Mouse (Mus musculus): Measurements from ENCODE around the gene Zfp609. TPM values are rescaled to one million over a fixed set of nuclear protein-coding genes. Genes with fewer than 3 reads are reported as not detected.
A peak's percentile ranks its signal among the peaks of the same experiment; 100 is the strongest.
"Not testable (repeated sequence)": the region's sequence is repeated elsewhere in the genome, so short reads cannot be mapped to it uniquely, and the experiment has no call there.

The Zfp609 gene
- total RNA-seq, 2 experiments from 2014 or later: 59.4 to 65.0 TPM

DNA sequence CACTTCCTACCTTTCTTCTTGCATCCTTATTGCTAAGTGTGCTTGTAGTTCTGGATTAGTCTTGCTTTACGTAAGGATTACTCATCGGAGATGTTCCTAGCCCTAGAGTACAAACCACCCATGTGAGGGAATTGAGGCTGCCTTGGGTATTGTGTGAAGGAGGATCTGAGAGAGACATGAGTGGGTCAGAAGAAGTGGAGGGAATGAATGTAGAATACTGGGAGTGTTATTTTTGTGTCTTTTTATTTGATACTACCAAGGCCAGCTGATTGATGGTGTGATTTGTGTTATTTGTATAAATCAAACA is 145.8 kb downstream of the Zfp609 start:
- no peak for DNase-seq
- intact Hi-C loops (cut with DNase I): no loop called here

DNA sequence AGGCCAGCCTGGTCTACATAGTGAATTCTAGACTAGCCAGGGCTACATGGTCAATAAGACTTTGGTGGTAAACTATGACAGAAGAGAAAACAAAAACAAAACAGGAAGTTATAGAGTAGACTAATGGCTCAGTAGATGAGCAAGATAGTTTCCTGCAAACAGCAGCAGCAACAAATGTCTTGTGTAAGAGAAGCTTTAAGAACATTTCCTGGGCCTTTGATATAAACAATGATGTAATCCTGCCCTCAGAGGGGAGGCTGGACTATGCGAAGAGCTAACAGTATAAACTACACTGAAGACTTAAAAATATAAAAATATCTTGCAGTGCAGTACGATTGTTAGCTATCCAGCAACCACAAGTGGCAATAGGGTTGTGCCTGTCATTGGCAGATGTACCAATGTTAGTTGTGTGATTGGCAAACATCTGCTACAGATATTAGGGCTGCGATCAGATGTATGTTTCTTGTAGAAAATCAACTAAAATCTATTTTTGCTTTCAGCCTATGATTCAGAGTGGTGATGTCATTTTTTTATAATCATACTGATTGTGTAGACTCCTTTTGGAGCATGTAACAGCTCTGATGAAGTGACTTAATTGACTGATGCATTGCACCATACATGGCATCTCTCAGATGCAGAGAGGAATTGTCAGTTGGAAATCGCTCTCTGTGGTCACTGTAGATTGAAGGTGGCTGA is 146.3 kb downstream of the Zfp609 start:
- DNase-seq: no peak
- intact Hi-C loops (cut with DNase I): no loop called here

DNA sequence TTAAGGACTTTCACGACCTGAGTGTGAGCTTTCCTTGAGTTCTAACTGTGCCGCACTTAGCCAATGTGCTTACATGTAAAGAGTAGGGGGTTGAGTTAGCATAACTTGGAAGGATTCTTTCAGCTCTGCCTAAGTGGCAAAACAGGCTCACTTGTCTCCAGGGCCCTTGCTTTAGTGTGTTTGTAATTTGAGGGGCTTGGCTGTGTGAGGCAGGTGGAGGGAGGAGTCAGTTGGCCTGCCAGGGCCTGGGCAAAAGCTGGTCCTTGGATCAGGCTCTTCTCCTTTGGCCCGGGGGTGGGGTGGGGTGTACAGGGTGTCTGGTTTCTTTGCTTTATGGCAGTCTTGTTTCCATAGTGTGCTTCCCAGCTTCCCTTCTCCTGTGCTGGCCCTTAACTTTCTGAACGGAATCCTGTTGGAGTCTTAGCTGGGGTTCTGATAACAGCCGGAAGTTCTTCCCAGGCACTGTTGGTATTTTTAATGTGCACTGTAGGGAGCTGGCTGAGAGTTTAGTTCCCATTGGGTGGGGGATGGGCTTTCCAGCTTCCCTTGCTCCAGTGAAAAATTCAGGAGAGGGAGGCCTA is 148.1 kb downstream of the Zfp609 start:
- DNase-seq: no peak
- intact Hi-C loops (cut with DNase I): no loop called here

DNA sequence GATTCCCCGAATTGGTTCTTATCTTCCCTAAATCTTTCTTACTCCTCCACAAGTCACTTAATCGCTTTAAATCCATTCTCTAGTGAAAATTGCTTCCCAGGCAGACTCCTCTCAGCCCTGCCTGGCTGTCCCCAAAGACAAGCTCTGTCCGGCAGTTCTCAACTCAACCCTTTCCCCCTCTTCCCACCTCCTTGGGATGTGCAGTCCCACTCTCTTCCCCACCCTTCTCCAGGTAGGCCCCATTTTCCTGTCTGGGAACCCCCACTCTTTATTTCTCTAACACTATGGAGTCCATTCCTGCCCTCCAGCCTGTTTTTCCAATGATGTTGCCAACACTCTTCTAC is 150.3 kb downstream of the Zfp609 start:
- intact Hi-C loops (cut with DNase I): no loop called here
- no peak for DNase-seq

DNA sequence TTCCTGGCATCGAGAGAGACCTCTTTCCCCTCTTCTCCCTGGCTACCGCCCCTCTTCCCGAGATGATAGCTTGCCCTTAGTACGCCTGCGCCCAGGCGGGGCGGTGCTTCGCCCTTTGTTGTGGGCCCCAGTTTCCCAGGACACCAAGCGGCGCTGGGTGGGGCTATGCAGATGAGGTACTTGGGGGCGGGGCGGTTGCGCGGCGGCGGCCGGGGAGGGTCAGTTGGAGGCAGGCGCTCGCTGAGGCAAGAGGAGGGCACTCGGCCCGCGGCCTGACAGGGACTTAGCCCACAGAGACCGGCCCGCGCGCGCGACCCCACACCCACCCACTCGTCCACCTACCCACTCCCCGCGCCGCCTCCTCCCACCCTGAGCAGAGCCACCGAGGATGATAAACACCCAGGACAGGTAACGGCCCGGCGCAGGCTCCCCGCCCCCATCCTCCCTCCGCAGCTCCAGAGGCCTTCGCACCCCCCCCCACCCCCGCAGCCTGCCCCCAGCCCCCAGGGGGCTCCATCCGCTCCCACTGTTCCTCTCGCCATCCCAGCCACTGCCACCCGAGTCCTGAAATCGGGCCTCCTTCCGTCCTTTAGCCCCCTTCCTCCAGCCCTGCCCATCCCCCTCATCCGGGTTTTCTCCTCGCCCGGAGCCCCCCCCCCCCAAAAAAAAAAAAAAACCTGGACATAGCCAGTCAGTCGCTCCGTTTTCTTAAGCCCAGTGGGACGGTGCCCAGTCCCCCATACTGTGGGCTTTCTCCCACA is 150.8 kb downstream of the Zfp609 start:
- peak; percentile 99 for DNase-seq
- intact Hi-C loops (cut with DNase I): no loop called here

DNA sequence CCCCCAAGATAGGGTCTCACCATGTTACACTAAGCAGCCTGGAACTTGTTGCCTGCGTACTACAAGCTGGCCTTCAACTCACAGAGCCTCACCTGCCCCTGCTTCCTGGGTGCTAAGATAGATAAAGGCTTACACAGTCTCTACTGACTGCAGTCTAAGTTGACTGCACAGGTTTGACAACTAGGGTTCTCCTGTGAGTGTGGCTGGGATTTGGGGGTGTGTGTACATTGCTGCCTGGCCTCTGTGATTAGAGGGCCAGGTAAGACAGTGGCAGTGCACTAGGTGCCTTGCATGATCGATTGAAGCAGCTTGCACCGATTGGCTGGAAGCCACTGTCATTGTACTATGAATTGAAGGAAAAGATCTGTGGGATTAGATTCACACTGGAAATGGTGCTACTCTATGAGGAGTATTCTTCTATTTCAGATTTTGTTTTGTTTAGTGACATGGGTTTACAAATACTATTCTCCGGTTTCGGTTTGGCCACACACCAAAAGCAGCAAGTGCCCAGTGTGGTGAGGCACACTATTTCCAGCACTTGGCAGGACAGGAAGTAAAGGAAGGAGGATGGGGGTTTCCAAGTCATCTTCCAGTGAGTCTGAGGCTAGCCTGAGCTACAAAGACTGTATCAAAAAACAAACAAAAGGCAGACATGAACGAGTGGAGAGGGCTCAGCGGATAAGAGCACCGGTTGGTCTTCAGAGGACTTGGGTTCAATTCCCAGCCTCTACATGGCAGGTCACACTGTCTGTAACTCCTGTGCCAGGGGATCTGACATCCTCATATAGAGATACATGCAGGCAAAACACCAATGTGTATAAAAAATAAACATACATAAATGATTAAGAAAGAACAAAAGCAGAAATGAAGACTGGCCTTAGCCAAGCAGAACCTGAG is 151.7 kb downstream of the Zfp609 start:
- intact Hi-C loops (cut with DNase I): no loop called here
- DNase-seq: no peak

DNA sequence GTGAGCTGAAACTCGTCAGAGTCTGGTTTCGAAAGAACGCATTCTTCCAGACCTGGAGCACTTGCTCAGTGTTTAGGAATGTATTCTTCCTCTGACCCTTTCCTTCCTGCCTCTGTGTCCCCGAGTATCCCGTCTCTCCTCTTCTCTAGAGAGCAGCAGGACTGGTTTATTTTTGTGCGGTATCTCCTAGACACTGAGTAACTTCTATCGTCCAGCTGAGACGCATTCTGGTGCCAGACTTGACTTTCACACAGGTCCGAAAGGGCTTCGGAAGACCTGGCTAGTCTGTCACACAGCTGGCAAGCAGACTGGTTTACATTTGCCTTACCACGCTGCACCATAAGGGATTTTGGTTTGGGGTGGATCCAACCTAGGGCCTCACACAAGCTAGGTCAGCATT is 154.4 kb downstream of the Zfp609 start:
- no peak for DNase-seq
- intact Hi-C loops (cut with DNase I): no loop called here

DNA sequence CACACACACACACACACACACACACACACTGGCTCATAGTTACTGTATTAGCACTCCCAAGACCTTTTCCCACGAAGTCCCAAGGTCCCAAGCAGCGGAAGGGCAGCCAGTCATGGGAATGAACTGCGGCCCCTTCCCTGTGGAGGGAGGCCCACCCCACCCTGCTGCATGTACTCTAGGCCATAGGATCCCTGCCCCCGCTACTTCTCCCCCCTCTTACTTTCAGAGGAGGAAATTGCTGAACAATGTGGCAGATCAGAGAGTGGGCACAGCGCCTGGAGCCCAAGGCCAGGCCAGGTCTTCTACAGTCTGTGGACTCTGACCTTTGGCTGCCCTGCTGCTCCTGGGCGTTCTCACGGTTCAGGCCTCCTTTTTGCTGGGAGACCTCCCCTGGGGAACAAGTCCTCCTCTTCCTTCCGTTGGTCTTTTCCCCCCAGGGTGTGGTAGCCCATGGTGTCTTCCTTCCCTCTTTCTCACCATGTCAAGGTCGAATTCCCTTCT is 155.9 kb downstream of the Zfp609 start:
- intact Hi-C loops (cut with DNase I): no loop called here
- no peak for DNase-seq

DNA sequence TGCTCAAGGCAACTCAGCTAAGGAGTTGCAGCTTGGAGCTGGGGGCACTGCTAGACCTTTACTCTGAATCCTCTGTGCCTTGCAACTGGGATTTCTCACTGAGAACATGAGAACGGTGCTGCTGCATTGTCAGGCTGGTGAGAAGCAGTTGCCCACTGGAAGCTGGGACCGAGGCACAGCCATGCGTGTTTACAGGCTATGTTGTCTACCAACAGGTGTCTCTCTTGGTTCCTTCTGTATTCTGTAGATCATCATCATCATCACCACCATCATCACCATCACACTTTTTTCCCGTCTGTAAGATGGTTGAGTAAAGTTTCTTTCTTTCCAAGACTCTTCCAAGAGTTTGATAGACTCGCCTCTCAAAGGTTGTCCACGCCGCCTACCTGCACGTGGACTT is 159.7 kb downstream of the Zfp609 start, which contains the start of gene Oaz2:
TSS of gene Oaz2 (plus strand) at position 301 of the 400 bp plus-strand sequence.
- intact Hi-C loops (cut with DNase I): no loop called here
- no peak for DNase-seq

DNA sequence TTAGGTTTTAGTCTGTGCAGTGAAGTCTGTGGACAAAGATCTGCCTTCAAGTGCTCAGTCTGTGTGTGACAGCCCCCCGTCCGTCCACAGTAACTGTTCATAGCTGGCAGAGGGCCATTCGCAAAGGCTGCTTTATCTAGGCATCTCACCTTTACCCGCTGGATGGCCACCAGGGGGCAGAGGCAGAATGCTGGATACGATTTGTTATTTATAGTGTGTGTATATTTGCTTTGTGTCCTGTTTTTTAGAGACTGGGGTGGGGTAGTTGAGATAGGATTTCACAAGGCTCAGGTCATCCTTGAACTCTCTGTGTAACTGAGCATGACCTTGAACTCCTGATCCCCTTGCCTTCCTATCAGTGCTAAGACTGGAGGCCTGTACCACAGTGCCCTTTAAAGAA is 161.3 kb downstream of the Zfp609 start:
- DNase-seq: peak; percentile 76
- intact Hi-C loops (cut with DNase I): no loop called here

DNA sequence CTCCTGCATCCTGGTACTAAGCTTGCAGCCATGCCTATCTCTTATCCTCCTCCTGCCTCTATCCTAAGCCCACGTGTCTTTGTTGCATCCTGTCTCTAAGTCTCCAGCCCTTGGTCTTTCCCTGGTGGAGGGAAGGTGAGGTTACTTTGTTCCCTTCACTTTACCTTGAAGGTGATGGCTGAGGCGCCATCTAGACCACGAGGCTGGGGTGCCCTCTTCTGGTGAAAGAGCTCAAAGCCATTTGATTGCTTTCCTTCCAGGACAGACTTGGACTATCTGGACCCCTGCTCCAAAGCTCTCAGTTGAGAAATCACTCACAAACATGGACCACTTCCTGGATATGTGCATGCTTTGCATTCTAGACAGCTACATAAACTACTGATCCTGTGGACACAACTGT is 163.2 kb downstream of the Zfp609 start:
- intact Hi-C loops (cut with DNase I): loop anchor here (5.0 kb wide), 1 partner anchor 57 kb away; no protein-coding TSS in a partner anchor
- DNase-seq: peak; percentile 63

DNA sequence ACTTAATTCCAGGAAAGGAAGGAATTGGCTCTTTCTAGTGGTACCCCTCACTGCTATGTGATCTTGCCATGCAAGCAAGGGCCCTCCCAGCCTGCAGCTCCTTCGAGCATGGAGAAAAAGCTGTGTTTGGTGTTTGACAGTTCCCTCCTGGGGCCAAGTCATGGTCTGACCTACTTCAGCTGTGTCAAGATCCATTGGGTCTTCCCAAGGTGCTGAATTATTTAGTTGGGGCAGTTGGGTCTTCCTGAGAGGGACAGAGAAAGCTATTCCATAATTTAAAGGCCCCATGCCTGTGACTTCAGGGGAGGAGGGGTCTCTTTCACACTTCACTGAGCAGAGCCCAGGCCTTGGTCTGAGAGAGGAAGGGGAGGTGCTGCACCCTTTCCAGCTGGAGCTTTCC is 165.9 kb downstream of the Zfp609 start:
- DNase-seq: no peak
- intact Hi-C loops (cut with DNase I): loop anchor here (5.0 kb wide), 1 partner anchor 54 kb away; no protein-coding TSS in a partner anchor

DNA sequence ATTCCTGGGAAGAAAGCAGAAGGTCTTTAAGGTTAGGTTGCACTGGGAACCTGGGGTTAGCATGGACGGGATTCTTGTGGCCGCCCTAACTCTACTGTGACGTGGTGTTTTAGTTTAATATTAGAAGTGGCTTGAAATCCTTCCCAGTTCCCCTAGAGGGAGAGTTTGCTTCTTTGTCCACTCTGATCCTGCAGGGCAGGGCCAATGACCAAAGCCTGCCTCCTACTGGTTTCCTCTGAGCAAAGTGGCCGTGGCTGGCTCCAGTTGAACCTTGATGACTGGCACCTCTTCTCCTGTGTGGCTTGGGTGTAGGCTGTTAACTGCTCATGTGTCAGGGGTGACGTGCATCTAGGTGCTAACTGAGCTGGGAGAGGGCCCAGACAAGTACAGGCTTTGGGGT is 166.3 kb downstream of the Zfp609 start:
- intact Hi-C loops (cut with DNase I): loop anchor here (5.0 kb wide), 1 partner anchor 54 kb away; no protein-coding TSS in a partner anchor
- no peak for DNase-seq

DNA sequence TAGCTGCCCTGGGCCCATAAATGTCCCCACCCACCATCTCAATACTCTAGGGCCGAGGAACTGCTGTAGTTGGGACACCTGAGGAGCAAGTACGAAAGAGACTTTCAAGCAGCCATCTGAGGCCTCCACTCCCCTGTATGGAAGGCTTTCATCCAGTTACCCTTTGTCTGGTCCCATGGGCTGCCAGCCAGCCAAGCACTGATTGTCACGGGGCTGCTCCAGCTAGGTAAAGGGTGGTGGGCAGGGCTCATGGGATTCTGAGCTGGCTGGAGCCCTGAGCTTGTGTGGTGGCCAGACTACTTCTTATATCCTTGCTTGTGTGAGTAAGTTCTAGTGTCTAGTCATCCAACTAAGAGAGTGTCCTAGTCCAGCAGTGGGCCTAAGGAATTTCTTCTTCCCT is 170.1 kb downstream of the Zfp609 start:
- intact Hi-C loops (cut with DNase I): no loop called here
- no peak for DNase-seq

DNA sequence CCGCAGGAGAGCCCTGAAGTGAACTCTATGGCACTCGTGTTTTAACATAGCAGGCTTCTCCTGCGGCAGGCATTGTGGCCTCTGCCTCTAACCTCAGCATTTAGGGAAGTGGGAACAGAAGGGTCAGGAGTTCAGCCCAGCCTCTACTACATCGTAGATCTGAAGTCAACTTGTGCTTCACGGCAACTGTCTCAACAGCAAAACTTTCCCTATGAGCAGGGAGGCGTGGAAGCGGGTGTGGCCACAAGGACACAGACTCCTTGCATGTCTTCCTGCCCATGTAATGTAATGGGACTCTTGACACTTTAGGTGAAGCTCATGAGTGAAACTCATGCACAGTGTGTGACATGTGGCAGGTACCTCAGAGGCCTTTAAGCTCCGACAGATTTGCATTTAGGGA is 171.8 kb downstream of the Zfp609 start:
- intact Hi-C loops (cut with DNase I): no loop called here
- no peak for DNase-seq

DNA sequence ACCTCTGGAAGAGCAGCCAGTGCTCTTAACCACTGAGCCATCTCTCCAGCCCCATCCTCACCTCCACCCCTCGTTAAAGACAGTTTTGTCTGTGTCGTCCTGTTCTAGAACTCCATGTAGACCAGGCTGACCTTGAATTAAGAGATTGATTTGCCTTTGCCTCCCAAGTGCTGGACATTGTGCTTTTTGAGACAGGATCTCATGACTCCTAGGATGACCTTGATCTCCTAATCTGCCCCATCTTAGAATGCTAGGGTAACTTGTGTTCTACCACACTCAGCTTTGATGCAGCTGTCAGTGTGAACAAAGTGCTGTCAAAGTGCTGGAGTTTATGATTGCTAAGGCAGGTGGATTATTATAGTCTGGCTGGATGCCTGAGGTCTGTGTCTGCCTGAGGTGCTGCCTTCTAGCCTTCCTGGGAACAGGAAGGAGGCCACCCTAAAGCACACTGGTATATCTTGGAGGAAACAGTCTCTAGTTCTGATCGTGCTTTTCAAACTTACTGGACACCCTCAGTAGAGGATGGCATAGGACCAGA is 172.6 kb downstream of the Zfp609 start:
- no peak for DNase-seq
- intact Hi-C loops (cut with DNase I): no loop called here

DNA sequence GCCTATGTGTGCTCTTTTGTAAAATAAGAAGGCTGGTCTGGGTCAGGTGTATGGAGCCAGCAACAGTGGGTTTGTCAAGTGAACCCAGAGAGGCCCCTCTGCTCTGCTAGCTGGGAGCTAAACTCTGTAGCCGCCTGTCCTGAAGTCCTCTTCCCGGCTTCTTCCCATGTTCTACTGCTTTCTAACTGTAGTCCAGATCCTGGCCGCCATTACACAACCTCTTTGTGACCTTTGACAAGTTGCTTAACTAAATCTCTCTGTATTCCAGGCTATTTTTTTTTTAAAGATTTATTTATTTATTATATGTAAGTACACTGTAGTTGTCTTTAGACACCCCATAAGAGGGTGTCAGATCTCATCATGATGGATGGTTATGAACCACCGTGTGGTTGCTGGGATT is 173.6 kb downstream of the Zfp609 start:
- intact Hi-C loops (cut with DNase I): no loop called here
- DNase-seq: no peak

DNA sequence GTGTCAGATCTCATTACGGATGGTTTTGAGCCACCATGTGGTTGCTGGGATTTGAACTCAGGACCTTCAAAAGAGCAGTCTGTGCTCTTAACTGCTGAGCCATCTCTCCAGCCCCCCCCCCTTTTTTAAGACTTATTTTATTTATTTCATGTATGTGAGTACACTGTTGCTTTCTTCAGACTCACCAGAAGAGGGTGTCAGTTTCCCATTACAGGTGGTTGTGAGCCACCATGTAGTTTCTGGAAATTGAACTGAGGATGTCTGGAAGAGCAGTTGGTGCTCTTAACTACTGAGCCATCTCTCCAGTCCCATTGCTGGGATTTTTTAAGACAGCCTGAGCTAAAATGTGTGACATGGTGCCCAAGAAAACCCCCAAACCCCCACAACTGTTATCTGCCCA is 175.4 kb downstream of the Zfp609 start:
- intact Hi-C loops (cut with DNase I); DNase-seq: not testable (repeated sequence)

DNA sequence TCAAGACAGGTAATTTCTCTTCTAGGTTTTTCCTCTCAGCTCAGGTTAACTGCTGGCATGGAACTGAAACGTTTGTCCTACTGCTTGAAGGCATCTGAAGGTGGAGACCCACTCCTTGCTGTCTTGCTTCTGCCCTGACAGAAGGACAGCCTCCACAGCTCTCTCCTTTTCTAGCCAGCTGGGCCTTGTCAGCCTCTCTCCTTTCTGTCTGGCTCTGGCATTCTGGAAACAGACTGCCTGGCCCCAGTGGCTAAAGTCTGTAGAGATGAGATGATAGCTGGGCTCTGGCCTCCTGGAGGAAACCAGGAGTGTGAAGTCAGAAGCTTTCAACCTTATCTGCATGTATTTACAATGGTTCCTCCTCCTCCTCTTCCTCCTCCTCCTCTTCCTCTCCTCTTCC is 177.4 kb downstream of the Zfp609 start:
- intact Hi-C loops (cut with DNase I): no loop called here
- no peak for DNase-seq

DNA sequence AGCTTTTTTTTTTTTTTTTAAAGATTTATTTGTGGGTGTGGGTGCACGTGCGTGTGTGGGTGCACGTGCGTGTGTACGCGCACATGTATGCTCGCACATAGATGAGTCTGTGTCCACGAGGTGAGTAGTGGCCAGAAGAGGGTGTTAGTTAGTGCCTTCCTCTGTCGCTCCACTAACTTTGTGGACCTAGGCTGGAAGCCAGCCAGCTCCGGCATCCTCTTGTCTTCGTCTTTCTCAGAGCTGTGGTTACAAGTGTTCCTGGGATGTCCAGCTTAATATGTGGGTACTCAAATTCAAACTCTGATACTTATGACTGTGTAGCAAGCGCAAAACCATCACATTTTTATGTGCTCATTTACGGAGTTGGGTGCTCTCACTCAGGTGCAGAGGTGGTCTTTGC is 178.6 kb downstream of the Zfp609 start:
- DNase-seq: no peak
- intact Hi-C loops (cut with DNase I): no loop called here

DNA sequence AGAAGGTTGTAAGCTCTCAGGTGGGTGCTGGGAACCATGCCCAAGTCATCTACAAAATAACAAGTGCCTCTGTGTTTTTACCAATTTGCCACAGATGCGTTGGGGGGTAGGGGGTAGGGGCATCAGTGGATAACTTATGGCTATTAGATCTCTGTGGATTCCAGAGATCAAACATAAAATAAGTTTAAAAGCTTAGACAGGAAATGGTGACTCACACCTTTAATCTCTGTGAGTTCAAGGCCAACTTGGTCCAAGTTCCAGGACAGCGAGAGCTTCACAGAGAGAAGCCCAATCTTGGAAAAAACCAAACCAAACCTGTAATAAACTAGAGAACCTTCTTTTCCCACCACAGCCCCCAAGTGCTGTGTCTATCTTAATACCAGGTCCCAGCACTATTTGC is 180.6 kb downstream of the Zfp609 start:
- DNase-seq: no peak
- intact Hi-C loops (cut with DNase I): no loop called here

Measured in left cerebral cortex, postnatal 4 days (tissue).